Mouse (Mus musculus) cerebellum, adult 2 months (tissue): ENCODE results near the gene Gm3417.

Source experiments
- CTCF ChIP-seq: fragments of 200-500 bp; IDR thresholded peaks from 2 replicates; pipeline ENCODE4 v1.5.1; 2011; ENCODE audit warnings: low read depth, mild to moderate bottlenecking, control low read depth, low read length, moderate library complexity, borderline replicate concordance; ENCODE audit not compliant: insufficient read depth
- POLR2A ChIP-seq: fragments of 200-500 bp; IDR thresholded peaks from 2 replicates; pipeline ENCODE4 v1.6.1; 2011; ENCODE audit warnings: low read length, control low read depth, borderline replicate concordance; ENCODE audit not compliant: insufficient read depth

GRCm38 (mm10) chr17:14958686-14959327, 19.8 kb downstream of the Gm3417 start:
- TF ChIP-seq POLR2A: no peak
- no peak for TF ChIP-seq CTCF
